Mouse (Mus musculus) limb, embryonic 15.5 days (tissue): ENCODE measurements around the gene Tent5b. TPM values are rescaled to one million over a fixed set of nuclear protein-coding genes. Genes with fewer than 3 reads are reported as not detected.
"Not testable (repeated sequence)": the region's sequence is repeated elsewhere in the genome, so short reads cannot be mapped to it uniquely, and the experiment has no call there.

Source experiments
- ATAC-seq: fragments of 200-750 bp; cut with Nextera tagmentation; 2 replicates; pipeline ENCODE4 v1.8.0; 2017; ENCODE audit warnings: low read depth, moderate TSS enrichment; ENCODE audit not compliant: insufficient number of reproducible peaks, low FRiP score, low TSS enrichment
- H3K27ac ChIP-seq: fragments of 300-500 bp; sonication (generic); 2 replicates; pipeline ENCODE4 v1.5.1; 2015; ENCODE audit warnings: moderate library complexity, mild to moderate bottlenecking, inconsistent platforms
- H3K27me3 ChIP-seq: fragments of 300-500 bp; sonication (generic); 2 replicates; pipeline ENCODE4 v1.6.1; 2015; ENCODE audit warnings: inconsistent platforms
- H3K36me3 ChIP-seq: fragments of 300-500 bp; sonication (generic); 2 replicates; pipeline ENCODE4 v1.6.1; 2015; ENCODE audit warnings: inconsistent platforms
- H3K4me1 ChIP-seq: fragments of 300-500 bp; sonication (generic); 2 replicates; pipeline ENCODE4 v1.6.1; 2015; ENCODE audit warnings: inconsistent platforms
- H3K4me2 ChIP-seq: fragments of 300-500 bp; sonication (generic); 2 replicates; pipeline ENCODE4 v1.6.1; 2015; ENCODE audit warnings: mild to moderate bottlenecking, inconsistent platforms
- H3K4me3 ChIP-seq: fragments of 300-500 bp; sonication (generic); 2 replicates; pipeline ENCODE4 v1.5.1; 2015; ENCODE audit warnings: mild to moderate bottlenecking, inconsistent platforms
- H3K9ac ChIP-seq: fragments of 300-500 bp; sonication (generic); 2 replicates; pipeline ENCODE4 v1.6.1; 2015; ENCODE audit warnings: inconsistent platforms
- H3K9me3 ChIP-seq: fragments of 300-500 bp; sonication (generic); 2 replicates; pipeline ENCODE4 v1.6.1; 2016; ENCODE audit warnings: inconsistent platforms
- WGBS: fragments of 180-500 bp; shearing (Covaris S2); methylation state at CpG from one replicate; pipeline ENCODE4 v1.1.7; 2015; 5-methylcytosine and 5-hydroxymethylcytosine counted together
- polyA plus RNA-seq: library from polyadenylated mRNA; unstranded; fragments of >200 nt; fragmentation: Nextera tagmentation; extraction: Ambion mirVana; gene quantifications from 2 replicates; pipeline ENCODE4 v1.2.1, GENCODE M21; 2015

Tent5b gene
- polyA plus RNA-seq, 1 experiment from 2014 or later: 11.8 TPM

- 75% methylated on average over 7 of the region's 7 CpGs for WGBS
- no peak for ATAC-seq
- H3K9ac ChIP-seq: no peak overlapping the region
- H3K27me3 ChIP-seq: peaks cover 30% of the 10 kb centered on the region
- H3K36me3 ChIP-seq: no peaks in the 10 kb centered on the region
- H3K4me3 ChIP-seq: no peak overlapping the region
- 0 out of 2 replicates have a peak, but pooled peaks cover 2% of the 10 kb centered on the region for H3K4me1 ChIP-seq
- no peak overlapping the region for H3K4me2 ChIP-seq
- H3K27ac ChIP-seq: no peak overlapping the region
- no peaks in the 10 kb centered on the region for H3K9me3 ChIP-seq
These were observed 29.1 kb downstream of the Tent5b start for GRCm38 (mm10) chr4:133508990-133509389.

- WGBS: 75% methylated on average over 5 of the region's 5 CpGs
- no peaks in the 10 kb centered on the region for H3K9me3 ChIP-seq
- peaks cover 13% of the 10 kb centered on the region for H3K27me3 ChIP-seq
- no peak for ATAC-seq
- H3K4me2 ChIP-seq: no peak overlapping the region
- no peak overlapping the region for H3K4me3 ChIP-seq
- H3K4me1 ChIP-seq: no peaks in the 10 kb centered on the region
- H3K36me3 ChIP-seq: no peaks in the 10 kb centered on the region
- no peak overlapping the region for H3K9ac ChIP-seq
- no peak overlapping the region for H3K27ac ChIP-seq
These were observed 31.1 kb downstream of the Tent5b start for GRCm38 (mm10) chr4:133511050-133511449.

- H3K9ac ChIP-seq, H3K36me3 ChIP-seq, H3K4me3 ChIP-seq, H3K4me2 ChIP-seq, H3K27ac ChIP-seq, H3K27me3 ChIP-seq, ATAC-seq, H3K4me1 ChIP-seq, H3K9me3 ChIP-seq: not testable (repeated sequence)
- 54% methylated on average over 5 of the region's 5 CpGs for WGBS
These were observed 32.6 kb downstream of the Tent5b start for GRCm38 (mm10) chr4:133512511-133512910.

- Histone ChIP-seq H3K4me3 (no peak overlapping the region), H3K9ac (no peak overlapping the region), H3K4me1 (no peaks in the 10 kb centered on the region), H3K4me2 (no peak overlapping the region), H3K36me3 (no peaks in the 10 kb centered on the region), H3K9me3 (no peaks in the 10 kb centered on the region), H3K27ac (no peak overlapping the region), H3K27me3 (peaks cover 9% of the 10 kb centered on the region)
- ATAC-seq: no peak; the same call in 1 of the 2 replicates
- WGBS: 14% methylated on average over 8 of the region's 8 CpGs
These were observed 33.0 kb downstream of the Tent5b start for GRCm38 (mm10) chr4:133512972-133513371.

GRCm38 (mm10) chr4:133518601-133519368 lies 38.9 kb downstream of the Tent5b start, which contains the start of gene Kdf1:
Gene Kdf1, plus strand, starts transcription at chr4:133518963.
- Histone ChIP-seq H3K4me1 (peaks cover 10% of the 10 kb centered on the region), H3K27ac (no peak within 1 kb of the TSS), H3K4me2 (peak within 1 kb of the TSS; percentile 62), H3K4me3 (peak within 1 kb of the TSS; percentile 49), H3K9ac (0 out of 2 replicates have a peak within 1 kb of the TSS, but pooled peaks have one; percentile 18), H3K9me3 (no peaks in the 10 kb centered on the region), H3K36me3 (no peaks in the 10 kb centered on the region), H3K27me3 (peaks cover 35% of the 10 kb centered on the region)
- peak; percentile 54; the same call in 1 of the 2 replicates for ATAC-seq
- WGBS: 3% methylated on average over 60 of the region's 69 CpGs

GRCm38 (mm10) chr4:133519369-133519665 lies 39.4 kb downstream of the Tent5b start:
- Histone ChIP-seq H3K4me3 (peak overlapping the region; percentile 49), H3K27ac (no peak overlapping the region), H3K4me1 (peaks cover 10% of the 10 kb centered on the region), H3K36me3 (no peaks in the 10 kb centered on the region), H3K27me3 (peaks cover 35% of the 10 kb centered on the region), H3K9ac (0 out of 2 replicates have a peak overlapping the region, but pooled peaks have one; percentile 18), H3K9me3 (no peaks in the 10 kb centered on the region), H3K4me2 (peak overlapping the region; percentile 62)
- ATAC-seq: no peak
- WGBS: 4% methylated on average over 25 of the region's 25 CpGs

GRCm38 (mm10) chr4:133521502-133521901 lies 41.6 kb downstream of the Tent5b start:
- WGBS: 70% methylated on average over 2 of the region's 2 CpGs

GRCm38 (mm10) chr4:133527788-133528187 lies 47.9 kb downstream of the Tent5b start:
- Histone ChIP-seq H3K4me3 (no peak overlapping the region), H3K9me3 (no peaks in the 10 kb centered on the region), H3K4me1 (no peaks in the 10 kb centered on the region; the same call in 1 of the 2 replicates), H3K27ac (no peak overlapping the region), H3K36me3 (peaks cover 46% of the 10 kb centered on the region), H3K9ac (no peak overlapping the region), H3K4me2 (no peak overlapping the region), H3K27me3 (no peaks in the 10 kb centered on the region)
- ATAC-seq: no peak
- 75% methylated on average over 16 of the region's 16 CpGs for WGBS

More at GRCm38 (mm10) chr4:133521502-133521901, 41.6 kb downstream of the Tent5b start:
- ATAC-seq: no peak
- H3K27ac ChIP-seq: no peak overlapping the region
- no peak overlapping the region for H3K4me2 ChIP-seq
- H3K4me3 ChIP-seq: no peak overlapping the region
- H3K36me3 ChIP-seq: no peaks in the 10 kb centered on the region
- H3K9me3 ChIP-seq: no peaks in the 10 kb centered on the region
- H3K4me1 ChIP-seq: peaks cover 10% of the 10 kb centered on the region
- H3K9ac ChIP-seq: no peak overlapping the region
- H3K27me3 ChIP-seq: peaks cover 35% of the 10 kb centered on the region

GRCm38 (mm10) chr4:133532777-133533176 lies 52.8 kb downstream of the Tent5b start:
- Histone ChIP-seq H3K4me3 (no peak overlapping the region), H3K27me3 (no peaks in the 10 kb centered on the region), H3K36me3 (peaks cover 93% of the 10 kb centered on the region), H3K9me3 (no peaks in the 10 kb centered on the region), H3K4me2 (no peak overlapping the region), H3K27ac (no peak overlapping the region), H3K4me1 (no peaks in the 10 kb centered on the region; the same call in 1 of the 2 replicates), H3K9ac (no peak overlapping the region)
- 87% methylated on average over 3 of the region's 3 CpGs for WGBS
- no peak for ATAC-seq

GRCm38 (mm10) chr4:133536081-133536480 lies 56.1 kb downstream of the Tent5b start:
- ATAC-seq: no peak
- Histone ChIP-seq H3K27me3 (no peaks in the 10 kb centered on the region), H3K36me3 (peaks cover 96% of the 10 kb centered on the region), H3K27ac (no peak overlapping the region), H3K9me3 (no peaks in the 10 kb centered on the region), H3K4me2 (no peak overlapping the region), H3K4me3 (no peak overlapping the region), H3K9ac (no peak overlapping the region), H3K4me1 (no peaks in the 10 kb centered on the region)
- 89% methylated on average over 3 of the region's 3 CpGs for WGBS

GRCm38 (mm10) chr4:133536652-133537051 lies 56.7 kb downstream of the Tent5b start:
- Histone ChIP-seq H3K4me2 (no peak overlapping the region), H3K9ac (no peak overlapping the region), H3K4me3 (no peak overlapping the region), H3K9me3 (no peaks in the 10 kb centered on the region), H3K27me3 (no peaks in the 10 kb centered on the region), H3K36me3 (peaks cover 96% of the 10 kb centered on the region), H3K27ac (no peak overlapping the region), H3K4me1 (no peaks in the 10 kb centered on the region)
- ATAC-seq: no peak
- 91% methylated on average over 5 of the region's 5 CpGs for WGBS
